Mouse (Mus musculus) heart, embryonic 13.5 days (tissue): Measurements from ENCODE around the gene Zhx3. TPM values are rescaled to one million over a fixed set of nuclear protein-coding genes. Genes with fewer than 3 reads are reported as not detected.

Experiments
- ATAC-seq: fragments of 200-750 bp; cut with Nextera tagmentation; 2 replicates; pipeline ENCODE4 v1.8.0; 2017; ENCODE audit warnings: moderate TSS enrichment; ENCODE audit not compliant: insufficient number of reproducible peaks, low FRiP score, low TSS enrichment; ENCODE audit errors: extremely low read depth
- H3K27ac ChIP-seq: fragments of 300-500 bp; sonication (generic); replicated peaks from 2 replicates; pipeline ENCODE4 v1.5.1; 2015; ENCODE audit warnings: moderate library complexity, mild to moderate bottlenecking, inconsistent platforms
- H3K27me3 ChIP-seq: fragments of 300-500 bp; sonication (generic); replicated peaks from 2 replicates; pipeline ENCODE4 v1.6.1; 2015; ENCODE audit warnings: mild to moderate bottlenecking, inconsistent platforms
- H3K36me3 ChIP-seq: fragments of 300-500 bp; sonication (generic); 2 replicates; pipeline ENCODE4 v1.6.1; 2015; ENCODE audit warnings: mild to moderate bottlenecking, inconsistent platforms
- H3K4me1 ChIP-seq: fragments of 300-500 bp; sonication (generic); 2 replicates; pipeline ENCODE4 v1.6.1; 2015; ENCODE audit warnings: inconsistent platforms
- H3K4me2 ChIP-seq: fragments of 300-500 bp; sonication (generic); 2 replicates; pipeline ENCODE4 v1.6.1; 2015; ENCODE audit warnings: inconsistent platforms, mild to moderate bottlenecking, moderate library complexity
- H3K4me3 ChIP-seq: fragments of 300-500 bp; sonication (generic); 2 replicates; pipeline ENCODE4 v1.5.1; 2015; ENCODE audit warnings: moderate library complexity, mild to moderate bottlenecking, inconsistent platforms
- H3K9ac ChIP-seq: fragments of 300-500 bp; sonication (generic); 2 replicates; pipeline ENCODE4 v1.6.1; 2015; ENCODE audit warnings: inconsistent platforms, mild to moderate bottlenecking, moderate library complexity
- H3K9me3 ChIP-seq: fragments of 300-500 bp; sonication (generic); 2 replicates; pipeline ENCODE4 v1.6.1; 2016; ENCODE audit warnings: inconsistent platforms
- WGBS: fragments of 180-500 bp; shearing (Covaris S2); methylation state at CpG from one replicate; pipeline ENCODE4 v1.1.7; 2015; ENCODE audit warnings: mixed read lengths; 5-methylcytosine and 5-hydroxymethylcytosine counted together
- polyA plus RNA-seq: library from polyadenylated mRNA; unstranded; fragments of >200 nt; fragmentation: Nextera tagmentation; extraction: Ambion mirVana; gene quantifications from 2 replicates; pipeline ENCODE4 v1.2.1, GENCODE M21; 2015

Gene Zhx3
- polyA plus RNA-seq, 1 experiment from 2014 or later = 6.8 TPM

DNA sequence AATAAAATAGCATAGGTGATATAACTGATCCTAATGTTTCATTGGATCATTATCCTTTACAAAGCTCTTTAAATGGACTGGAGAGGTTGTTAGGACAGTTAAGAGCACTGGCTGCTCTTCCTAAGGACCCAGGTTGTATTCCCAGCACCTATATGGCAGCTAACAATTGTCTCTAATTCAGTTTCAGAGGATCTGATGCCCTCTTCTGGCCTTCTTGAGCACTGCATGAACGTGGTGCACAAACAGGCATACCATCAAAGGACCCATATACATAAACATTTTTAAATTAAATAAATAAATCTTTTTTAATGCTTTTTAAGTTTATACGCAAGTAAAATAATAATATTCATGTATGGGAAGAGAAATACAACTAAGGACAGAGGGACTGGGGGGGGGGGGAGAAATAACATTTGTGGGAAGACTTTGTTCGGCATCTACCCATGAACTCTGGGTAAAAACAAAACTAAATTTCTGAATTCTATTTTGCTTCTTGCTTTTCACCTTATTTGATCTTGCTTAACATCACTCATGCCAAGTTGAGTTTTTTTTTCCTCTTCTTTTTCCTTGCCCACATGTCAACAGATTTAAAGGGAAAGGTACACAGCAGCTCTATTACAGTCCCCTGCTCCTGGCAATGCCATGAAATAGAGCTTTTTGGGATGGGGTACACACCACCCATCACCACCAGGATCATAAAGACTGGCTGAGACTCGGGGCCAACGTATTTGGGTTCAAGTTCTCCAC lies 16.3 kb downstream of the Zhx3 start:
- H3K9ac ChIP-seq = no peak overlapping the region
- H3K9me3 ChIP-seq = no peaks in the 10 kb centered on the region
- H3K36me3 ChIP-seq = no peaks in the 10 kb centered on the region
- H3K4me1 ChIP-seq = peaks cover 21% of the 10 kb centered on the region
- H3K4me2 ChIP-seq = no peak overlapping the region
- no peak overlapping the region for H3K4me3 ChIP-seq
- no peaks in the 10 kb centered on the region for H3K27me3 ChIP-seq
- no peak overlapping the region for H3K27ac ChIP-seq
- WGBS = 72% methylated on average over 5 of the region's 5 CpGs
- no peak for ATAC-seq

DNA sequence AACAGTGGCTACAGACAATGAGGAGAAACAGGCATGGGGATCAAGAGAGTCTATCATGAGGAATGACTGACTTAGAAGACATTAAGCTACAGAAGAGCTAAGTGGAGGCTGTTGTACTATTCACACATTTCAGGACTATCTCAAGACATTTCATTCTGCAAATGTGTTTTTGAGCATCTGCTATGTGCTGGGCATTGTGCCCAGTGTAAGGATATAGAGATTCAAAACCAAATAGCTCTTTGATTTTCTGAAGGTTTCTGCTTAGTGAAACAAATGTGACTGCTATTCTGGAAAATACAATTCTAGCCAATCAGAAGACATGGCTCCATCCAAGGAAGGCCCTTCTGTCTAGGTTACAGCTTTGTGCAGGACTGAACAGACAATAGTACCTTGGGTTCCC lies 18.1 kb downstream of the Zhx3 start:
- no peak for ATAC-seq
- H3K27me3 ChIP-seq = no peaks in the 10 kb centered on the region

GRCm38 (mm10) chr2:160850360-160850759 lies 22.4 kb downstream of the Zhx3 start:
- no peaks in the 10 kb centered on the region for H3K9me3 ChIP-seq
- no peaks in the 10 kb centered on the region for H3K27me3 ChIP-seq
- peaks cover 16% of the 10 kb centered on the region for H3K4me1 ChIP-seq
- ATAC-seq = no peak
- 75% methylated on average over 3 of the region's 3 CpGs for WGBS
- H3K4me2 ChIP-seq = no peak overlapping the region
- no peak overlapping the region for H3K4me3 ChIP-seq
- no peak overlapping the region for H3K9ac ChIP-seq
- H3K27ac ChIP-seq = no peak overlapping the region
- H3K36me3 ChIP-seq = 0 out of 2 replicates have a peak, but pooled peaks cover 4% of the 10 kb centered on the region

More for the DNA sequence above, 18.1 kb downstream of the Zhx3 start:
- Histone ChIP-seq H3K4me3 (no peak overlapping the region), H3K4me2 (no peak overlapping the region), H3K4me1 (peaks cover 24% of the 10 kb centered on the region), H3K9me3 (no peaks in the 10 kb centered on the region), H3K9ac (no peak overlapping the region), H3K36me3 (no peaks in the 10 kb centered on the region), H3K27ac (no peak overlapping the region)

- no peak overlapping the region for H3K4me2 ChIP-seq
- WGBS = 79% methylated on average over 3 of the region's 3 CpGs
- no peak for ATAC-seq
- no peak overlapping the region for H3K27ac ChIP-seq
- H3K9ac ChIP-seq = no peak overlapping the region
- no peaks in the 10 kb centered on the region for H3K27me3 ChIP-seq
- H3K36me3 ChIP-seq = 0 out of 2 replicates have a peak, but pooled peaks cover 4% of the 10 kb centered on the region
- peaks cover 13% of the 10 kb centered on the region for H3K4me1 ChIP-seq
- no peaks in the 10 kb centered on the region for H3K9me3 ChIP-seq
- H3K4me3 ChIP-seq = no peak overlapping the region
Measured at GRCm38 (mm10) chr2:160849617-160850240, 23.1 kb downstream of the Zhx3 start.

DNA sequence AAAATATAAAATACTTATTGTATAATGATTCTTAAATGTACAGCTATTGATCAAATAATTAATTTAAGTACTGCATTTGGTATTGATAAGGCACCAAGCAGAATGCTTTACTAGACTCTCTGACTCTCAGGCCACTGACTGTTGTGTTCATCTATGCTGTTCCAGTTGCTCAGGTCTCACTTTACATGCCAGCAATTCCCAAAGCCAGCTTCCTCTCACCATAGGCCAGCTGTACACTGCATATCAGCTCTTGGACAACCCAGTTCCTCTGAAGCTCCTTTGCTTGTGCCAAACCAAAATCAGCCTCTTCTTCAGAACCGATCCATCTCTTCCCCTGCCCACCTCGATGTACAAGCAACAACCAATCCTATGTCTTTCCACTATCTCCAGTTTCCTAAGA lies 24.6 kb downstream of the Zhx3 start:
- 79% methylated on average over 2 of the region's 2 CpGs for WGBS
- H3K4me3 ChIP-seq = no peak overlapping the region
- H3K9ac ChIP-seq = no peak overlapping the region
- no peaks in the 10 kb centered on the region for H3K9me3 ChIP-seq
- H3K27me3 ChIP-seq = no peaks in the 10 kb centered on the region
- 0 out of 2 replicates have a peak, but pooled peaks cover 4% of the 10 kb centered on the region for H3K36me3 ChIP-seq
- H3K4me1 ChIP-seq = peaks cover 3% of the 10 kb centered on the region; the same call in 1 of the 2 replicates
- no peak for ATAC-seq
- no peak overlapping the region for H3K27ac ChIP-seq
- no peak overlapping the region for H3K4me2 ChIP-seq

DNA sequence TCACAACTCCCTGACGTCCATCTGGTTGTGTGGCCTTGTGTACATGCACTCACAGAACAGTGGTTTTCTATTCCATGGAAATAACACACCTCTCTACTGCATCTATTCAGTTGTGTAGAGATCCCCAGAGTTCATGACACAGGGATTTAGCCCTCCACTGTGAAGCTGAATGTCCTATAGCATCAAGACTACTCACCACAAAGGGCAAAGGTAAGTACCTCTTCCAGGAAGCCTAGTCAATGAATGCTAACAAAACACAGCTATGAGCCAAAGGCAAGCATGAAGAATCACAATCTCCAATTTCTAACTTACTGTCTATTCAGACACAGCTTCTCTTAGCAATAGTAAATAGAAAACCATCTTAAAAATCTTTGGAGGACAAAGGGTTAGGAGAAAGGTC lies 25.1 kb downstream of the Zhx3 start:
- ATAC-seq = no peak
- no peak overlapping the region for H3K4me3 ChIP-seq
- WGBS = 84% methylated on average over 1 of the region's 1 CpGs
- peaks cover 3% of the 10 kb centered on the region; the same call in 1 of the 2 replicates for H3K4me1 ChIP-seq
- no peak overlapping the region for H3K27ac ChIP-seq
- H3K4me2 ChIP-seq = no peak overlapping the region
- no peaks in the 10 kb centered on the region for H3K9me3 ChIP-seq
- H3K9ac ChIP-seq = no peak overlapping the region
- H3K27me3 ChIP-seq = no peaks in the 10 kb centered on the region
- H3K36me3 ChIP-seq = 0 out of 2 replicates have a peak, but pooled peaks cover 4% of the 10 kb centered on the region

- Histone ChIP-seq H3K27me3 (no peaks in the 10 kb centered on the region), H3K4me3 (no peak overlapping the region), H3K9me3 (no peaks in the 10 kb centered on the region), H3K36me3 (no peaks in the 10 kb centered on the region), H3K27ac (no peak overlapping the region), H3K4me1 (no peaks in the 10 kb centered on the region), H3K4me2 (no peak overlapping the region), H3K9ac (no peak overlapping the region)
- ATAC-seq = no peak
Measured at GRCm38 (mm10) chr2:160840838-160841237, 32.0 kb downstream of the Zhx3 start.

GRCm38 (mm10) chr2:160810802-160811201 lies 62.0 kb downstream of the Zhx3 start:
- no peak for ATAC-seq
- WGBS = 78% methylated on average over 1 of the region's 1 CpGs

DNA sequence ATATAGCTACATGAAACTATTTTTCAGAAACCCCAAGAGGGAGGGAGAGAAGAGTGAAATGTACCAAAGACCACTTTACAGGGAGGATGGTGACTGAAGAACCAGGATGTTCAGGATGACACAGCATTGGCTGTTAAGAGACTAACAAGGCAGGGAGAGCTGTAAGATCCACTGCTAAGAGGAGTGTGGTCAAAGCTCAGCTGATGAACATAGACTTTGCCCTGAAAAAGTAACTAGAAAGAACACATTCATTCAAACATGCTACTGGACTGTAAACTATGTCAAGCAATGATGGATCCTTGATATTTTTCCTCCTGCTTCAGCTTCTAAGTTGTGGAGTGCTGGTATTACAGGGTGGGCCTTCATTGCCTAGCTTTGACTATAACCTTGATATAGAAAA lies 62.4 kb downstream of the Zhx3 start:
- Histone ChIP-seq H3K4me1 (peaks cover 28% of the 10 kb centered on the region), H3K27ac (no peak overlapping the region), H3K9ac (no peak overlapping the region), H3K9me3 (no peaks in the 10 kb centered on the region), H3K36me3 (peaks cover 4% of the 10 kb centered on the region; the same call in 1 of the 2 replicates), H3K4me3 (no peak overlapping the region), H3K27me3 (no peaks in the 10 kb centered on the region), H3K4me2 (no peak overlapping the region)
- ATAC-seq = no peak

More at GRCm38 (mm10) chr2:160810802-160811201, 62.0 kb downstream of the Zhx3 start:
- Histone ChIP-seq H3K27ac (no peak overlapping the region), H3K36me3 (peaks cover 7% of the 10 kb centered on the region; the same call in 1 of the 2 replicates), H3K4me3 (no peak overlapping the region), H3K4me2 (no peak overlapping the region), H3K9me3 (no peaks in the 10 kb centered on the region), H3K27me3 (no peaks in the 10 kb centered on the region), H3K4me1 (peaks cover 26% of the 10 kb centered on the region), H3K9ac (no peak overlapping the region)

- Histone ChIP-seq H3K4me1 (peaks cover 35% of the 10 kb centered on the region), H3K9ac (no peak overlapping the region), H3K27ac (peak overlapping the region; percentile 46), H3K9me3 (no peaks in the 10 kb centered on the region), H3K36me3 (no peaks in the 10 kb centered on the region), H3K4me3 (no peak overlapping the region), H3K27me3 (no peaks in the 10 kb centered on the region), H3K4me2 (no peak overlapping the region)
- ATAC-seq = no peak
- 21% methylated on average over 3 of the region's 3 CpGs for WGBS
Measured at GRCm38 (mm10) chr2:160806091-160806521, 66.7 kb downstream of the Zhx3 start.

GRCm38 (mm10) chr2:160804794-160805527 lies 67.8 kb downstream of the Zhx3 start:
- Histone ChIP-seq H3K4me1 (peaks cover 27% of the 10 kb centered on the region), H3K4me2 (no peak overlapping the region), H3K27ac (no peak overlapping the region), H3K36me3 (no peaks in the 10 kb centered on the region), H3K9me3 (no peaks in the 10 kb centered on the region), H3K9ac (no peak overlapping the region), H3K27me3 (no peaks in the 10 kb centered on the region), H3K4me3 (no peak overlapping the region)
- no peak for ATAC-seq
- 65% methylated on average over 4 of the region's 4 CpGs for WGBS
